Mouse (Mus musculus): ENCODE results near the gene 2900026A02Rik. TPM values are rescaled to one million over a fixed set of nuclear protein-coding genes. Genes with fewer than 3 reads are reported as not detected.
A peak's percentile ranks its signal among the peaks of the same experiment; 100 is the strongest.

Gene 2900026A02Rik
- polyA plus RNA-seq, 1 experiment from 2014 or later, result 2.0 TPM

DNA sequence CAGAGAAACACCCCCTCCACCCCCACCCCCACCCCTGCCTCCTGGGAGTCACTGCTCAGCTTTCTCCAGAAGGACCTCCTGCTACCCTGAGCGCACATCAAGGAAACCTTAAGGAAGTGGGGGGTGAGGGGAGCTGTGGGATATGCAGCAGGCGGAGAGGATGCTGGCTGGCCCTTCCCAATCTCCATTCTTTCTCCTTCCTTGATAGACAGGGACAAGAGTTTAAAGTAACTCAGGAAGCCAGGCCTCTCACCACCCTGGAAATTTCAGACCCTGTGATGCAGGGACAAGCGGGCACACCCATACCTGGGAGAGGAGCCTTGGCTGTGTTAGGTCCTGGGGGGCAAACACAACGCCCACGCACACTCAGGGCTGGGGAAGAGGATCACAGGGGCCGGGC is 10.7 kb downstream of the 2900026A02Rik start:
- H3K27ac ChIP-seq (replicated peaks), result 0 out of 2 replicates have a peak overlapping the region, but pooled peaks have one; percentile 41
- H3K4me2 ChIP-seq, result no peak overlapping the region
- peaks cover 44% of the 10 kb centered on the region for H3K4me1 ChIP-seq (replicated peaks)
- no peak overlapping the region for H3K4me3 ChIP-seq (replicated peaks)
- WGBS (ENCODE audit: insufficient replicate concordance), result 56% methylated on average over 6 of the region's 6 CpGs
- H3K9me3 ChIP-seq (replicated peaks), result no peaks in the 10 kb centered on the region
- H3K27me3 ChIP-seq, result no peaks in the 10 kb centered on the region
- no peak overlapping the region for H3K9ac ChIP-seq
- ATAC-seq (ENCODE audit: insufficient read depth), result no peak
- no peaks in the 10 kb centered on the region for H3K36me3 ChIP-seq (replicated peaks)

- peaks cover 44% of the 10 kb centered on the region for H3K4me1 ChIP-seq (replicated peaks)
- ATAC-seq (ENCODE audit: insufficient read depth), result no peak
- H3K27ac ChIP-seq (replicated peaks), result peak overlapping the region; percentile 41; the same call in 1 of the 2 replicates
Measured at GRCm38 (mm10) chr5:113209898-113210297, 11.1 kb downstream of the 2900026A02Rik start.

GRCm38 (mm10) chr5:113209401-113209750 is 11.7 kb downstream of the 2900026A02Rik start:
- ATAC-seq (ENCODE audit: insufficient read depth), result no peak

More at GRCm38 (mm10) chr5:113209898-113210297, 11.1 kb downstream of the 2900026A02Rik start:
- 46% methylated on average over 13 of the region's 13 CpGs for WGBS (ENCODE audit: insufficient replicate concordance)
- Histone ChIP-seq H3K36me3 (replicated peaks) (no peaks in the 10 kb centered on the region), H3K9ac (no peak overlapping the region), H3K4me3 (replicated peaks) (no peak overlapping the region), H3K27me3 (no peaks in the 10 kb centered on the region), H3K4me2 (no peak overlapping the region), H3K9me3 (replicated peaks) (no peaks in the 10 kb centered on the region)

GRCm38 (mm10) chr5:113208622-113209400 is 12.2 kb downstream of the 2900026A02Rik start:
- Histone ChIP-seq H3K27me3 (no peaks in the 10 kb centered on the region), H3K9ac (no peak overlapping the region), H3K4me1 (replicated peaks) (peaks cover 44% of the 10 kb centered on the region), H3K36me3 (replicated peaks) (no peaks in the 10 kb centered on the region), H3K27ac (replicated peaks) (peak overlapping the region; percentile 41; the same call in 1 of the 2 replicates), H3K9me3 (replicated peaks) (no peaks in the 10 kb centered on the region), H3K4me3 (replicated peaks) (no peak overlapping the region), H3K4me2 (no peak overlapping the region)
- no peak for ATAC-seq (ENCODE audit: insufficient read depth)
- WGBS (ENCODE audit: insufficient replicate concordance), result 60% methylated on average over 11 of the region's 11 CpGs

More at GRCm38 (mm10) chr5:113209401-113209750, 11.7 kb downstream of the 2900026A02Rik start:
- H3K27me3 ChIP-seq, result no peaks in the 10 kb centered on the region
- no peak overlapping the region for H3K4me3 ChIP-seq (replicated peaks)
- H3K9ac ChIP-seq, result no peak overlapping the region
- H3K4me1 ChIP-seq (replicated peaks), result peaks cover 44% of the 10 kb centered on the region
- H3K4me2 ChIP-seq, result no peak overlapping the region
- no peaks in the 10 kb centered on the region for H3K9me3 ChIP-seq (replicated peaks)
- H3K36me3 ChIP-seq (replicated peaks), result no peaks in the 10 kb centered on the region
- H3K27ac ChIP-seq (replicated peaks), result peak overlapping the region; percentile 41; the same call in 1 of the 2 replicates
- WGBS (ENCODE audit: insufficient replicate concordance), result 50% methylated on average over 11 of the region's 11 CpGs

GRCm38 (mm10) chr5:113208048-113208447 is 13.0 kb downstream of the 2900026A02Rik start:
- WGBS (ENCODE audit: insufficient replicate concordance), result 35% methylated on average over 4 of the region's 4 CpGs

DNA sequence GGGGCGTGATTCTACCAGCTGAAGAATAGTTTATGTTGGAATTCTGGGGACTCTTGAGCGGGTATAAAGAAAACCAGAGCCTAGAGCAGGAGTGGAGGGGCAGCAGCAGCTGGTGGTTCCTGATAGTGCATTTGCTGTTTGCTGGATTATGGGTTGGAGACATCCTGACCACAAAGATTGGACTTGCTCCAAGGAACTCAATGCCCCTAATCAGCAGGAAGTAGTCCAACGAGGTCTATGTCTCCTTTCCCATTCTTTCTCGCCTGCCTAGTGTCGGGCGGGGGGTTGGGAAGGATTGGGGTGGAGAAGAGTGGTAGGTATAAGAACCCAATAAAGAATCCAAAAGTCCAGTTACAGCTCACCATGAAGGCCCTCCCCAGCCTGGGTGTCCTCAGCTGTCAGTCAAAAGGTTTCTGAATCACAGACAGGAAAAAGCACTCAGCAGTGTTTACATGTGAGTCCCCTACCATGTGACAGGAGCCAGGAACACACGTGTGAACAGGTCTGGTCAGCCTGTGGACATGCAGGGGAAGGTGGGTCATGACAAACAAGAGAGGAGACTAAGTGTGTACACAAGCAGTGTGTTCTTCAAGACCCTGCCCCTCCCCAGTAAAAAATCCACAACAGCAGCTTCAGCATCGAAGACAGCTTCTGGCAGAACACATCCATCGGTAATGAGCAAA is 14.2 kb downstream of the 2900026A02Rik start:
- H3K4me1 ChIP-seq (replicated peaks), result peaks cover 38% of the 10 kb centered on the region
- no peaks in the 10 kb centered on the region for H3K27me3 ChIP-seq
- H3K27ac ChIP-seq (replicated peaks), result peak overlapping the region; percentile 33; the same call in 1 of the 2 replicates
- H3K4me3 ChIP-seq (replicated peaks), result no peak overlapping the region
- no peak overlapping the region for H3K4me2 ChIP-seq
- no peaks in the 10 kb centered on the region for H3K36me3 ChIP-seq (replicated peaks)
- 16% methylated on average over 9 of the region's 9 CpGs for WGBS (ENCODE audit: insufficient replicate concordance)
- no peak overlapping the region for H3K9ac ChIP-seq
- no peaks in the 10 kb centered on the region for H3K9me3 ChIP-seq (replicated peaks)
- ATAC-seq (ENCODE audit: insufficient read depth), result peak; percentile 19; the same call in 1 of the 2 replicates

More at GRCm38 (mm10) chr5:113208048-113208447, 13.0 kb downstream of the 2900026A02Rik start:
- Histone ChIP-seq H3K4me3 (replicated peaks) (no peak overlapping the region), H3K9me3 (replicated peaks) (no peaks in the 10 kb centered on the region), H3K4me2 (no peak overlapping the region), H3K4me1 (replicated peaks) (peaks cover 44% of the 10 kb centered on the region), H3K27me3 (no peaks in the 10 kb centered on the region), H3K9ac (no peak overlapping the region), H3K36me3 (replicated peaks) (no peaks in the 10 kb centered on the region), H3K27ac (replicated peaks) (no peak overlapping the region; the same call in 1 of the 2 replicates)
- no peak for ATAC-seq (ENCODE audit: insufficient read depth)

- no peaks in the 10 kb centered on the region for H3K9me3 ChIP-seq (replicated peaks)
- H3K4me2 ChIP-seq, result no peak overlapping the region
- H3K4me1 ChIP-seq (replicated peaks), result peaks cover 27% of the 10 kb centered on the region
- no peak for ATAC-seq (ENCODE audit: insufficient read depth)
- H3K4me3 ChIP-seq (replicated peaks), result no peak overlapping the region
- no peak overlapping the region for H3K9ac ChIP-seq
- no peaks in the 10 kb centered on the region for H3K27me3 ChIP-seq
- no peak overlapping the region for H3K27ac ChIP-seq (replicated peaks)
- 75% methylated on average over 9 of the region's 9 CpGs for WGBS (ENCODE audit: insufficient replicate concordance)
- H3K36me3 ChIP-seq (replicated peaks), result no peaks in the 10 kb centered on the region
Measured at GRCm38 (mm10) chr5:113204193-113204592, 16.8 kb downstream of the 2900026A02Rik start.

DNA sequence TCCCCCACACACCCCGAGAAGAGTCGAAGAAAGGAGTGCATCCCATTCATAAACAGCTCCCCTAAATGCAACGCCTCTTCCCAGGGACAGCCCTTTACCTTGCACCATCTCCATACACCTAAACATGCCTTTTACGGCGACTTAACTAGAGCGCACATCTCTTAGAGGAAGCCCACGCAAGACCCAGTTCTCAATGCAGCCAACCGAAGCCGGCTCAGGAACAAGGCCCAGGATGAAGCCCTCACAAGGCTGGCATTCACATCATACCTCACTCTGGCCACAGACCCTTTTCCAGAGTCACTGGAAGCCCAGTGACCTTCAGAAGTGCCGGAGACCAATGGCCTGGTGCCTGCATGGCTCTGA is 21.3 kb downstream of the 2900026A02Rik start:
- H3K27ac ChIP-seq (replicated peaks), result no peak overlapping the region
- no peak overlapping the region for H3K4me3 ChIP-seq (replicated peaks)
- H3K4me1 ChIP-seq (replicated peaks), result peaks cover 6% of the 10 kb centered on the region
- WGBS (ENCODE audit: insufficient replicate concordance), result 69% methylated on average over 10 of the region's 10 CpGs
- ATAC-seq (ENCODE audit: insufficient read depth), result no peak
- H3K9me3 ChIP-seq (replicated peaks), result no peaks in the 10 kb centered on the region
- no peak overlapping the region for H3K4me2 ChIP-seq
- no peaks in the 10 kb centered on the region for H3K36me3 ChIP-seq (replicated peaks)
- no peak overlapping the region for H3K9ac ChIP-seq
- H3K27me3 ChIP-seq, result no peaks in the 10 kb centered on the region

- peaks cover 6% of the 10 kb centered on the region for H3K4me1 ChIP-seq (replicated peaks)
- H3K27ac ChIP-seq (replicated peaks), result no peak overlapping the region
- ATAC-seq (ENCODE audit: insufficient read depth), result no peak
- no peak overlapping the region for H3K4me2 ChIP-seq
- no peaks in the 10 kb centered on the region for H3K27me3 ChIP-seq
- H3K9ac ChIP-seq, result no peak overlapping the region
- 46% methylated on average over 8 of the region's 8 CpGs for WGBS (ENCODE audit: insufficient replicate concordance)
- no peaks in the 10 kb centered on the region for H3K9me3 ChIP-seq (replicated peaks)
- H3K4me3 ChIP-seq (replicated peaks), result no peak overlapping the region
- no peaks in the 10 kb centered on the region for H3K36me3 ChIP-seq (replicated peaks)
Measured at GRCm38 (mm10) chr5:113199126-113199771, 21.8 kb downstream of the 2900026A02Rik start.

DNA sequence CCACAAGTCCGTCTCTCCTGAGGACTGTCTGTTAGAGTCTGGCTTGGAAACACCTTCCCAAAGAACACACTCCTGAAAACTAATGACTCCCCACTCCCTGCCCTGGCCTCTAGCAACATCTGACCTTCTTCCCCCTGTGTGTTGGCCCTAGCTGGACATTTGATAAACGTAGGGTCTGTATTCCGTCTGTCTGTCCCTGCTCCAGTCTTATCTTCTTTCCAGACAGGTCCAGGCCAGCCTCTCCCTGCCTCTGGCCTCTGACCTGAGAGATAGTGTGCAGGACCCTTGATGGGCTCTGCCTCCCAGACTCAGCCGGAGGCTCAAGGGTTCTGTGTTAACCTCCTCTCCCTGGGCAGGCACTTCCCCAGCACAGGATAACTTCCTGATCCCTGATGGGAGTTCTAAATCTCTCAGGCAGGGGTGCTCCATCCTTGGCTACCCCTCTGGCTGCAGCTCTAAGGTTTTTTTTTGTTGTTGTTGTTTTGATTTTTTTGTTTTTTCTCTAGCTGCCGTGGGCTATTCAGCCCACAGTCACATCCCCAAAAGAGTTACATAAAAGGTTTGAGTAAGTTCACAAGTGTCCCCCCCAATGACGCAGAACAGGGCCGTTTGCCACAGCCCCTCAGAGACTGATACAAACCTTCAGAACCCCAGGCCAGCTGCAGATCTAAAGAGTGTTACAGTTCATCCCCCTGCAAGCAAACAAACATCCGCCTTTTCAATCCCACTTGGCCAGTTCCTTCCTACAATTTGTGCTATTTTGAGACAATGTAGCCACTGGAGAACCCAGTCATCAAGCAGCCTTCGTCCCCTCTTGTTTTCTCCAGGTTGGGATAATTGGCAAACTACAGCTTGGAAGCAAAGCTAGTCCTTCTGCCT is 23.9 kb downstream of the 2900026A02Rik start:
- no peaks in the 10 kb centered on the region for H3K9me3 ChIP-seq (replicated peaks)
- H3K4me1 ChIP-seq (replicated peaks), result peaks cover 6% of the 10 kb centered on the region
- H3K36me3 ChIP-seq (replicated peaks), result no peaks in the 10 kb centered on the region
- H3K27ac ChIP-seq (replicated peaks), result no peak overlapping the region
- 30% methylated on average over 9 of the region's 9 CpGs for WGBS (ENCODE audit: insufficient replicate concordance)
- no peak for ATAC-seq (ENCODE audit: insufficient read depth)
- no peak overlapping the region for H3K4me2 ChIP-seq
- no peaks in the 10 kb centered on the region for H3K27me3 ChIP-seq
- H3K9ac ChIP-seq, result no peak overlapping the region
- H3K4me3 ChIP-seq (replicated peaks), result no peak overlapping the region
